Mouse (Mus musculus): ENCODE measurements around the gene Tcf19. TPM values are rescaled to one million over a fixed set of nuclear protein-coding genes. Genes with fewer than 3 reads are reported as not detected.
"Not testable (repeated sequence)": the region's sequence is repeated elsewhere in the genome, so short reads cannot be mapped to it uniquely, and the experiment has no call there.

Gene Tcf19
- total RNA-seq, 4 experiments from 2014 or later = 3.5 to 6.7 (median 4.8) TPM

DNA sequence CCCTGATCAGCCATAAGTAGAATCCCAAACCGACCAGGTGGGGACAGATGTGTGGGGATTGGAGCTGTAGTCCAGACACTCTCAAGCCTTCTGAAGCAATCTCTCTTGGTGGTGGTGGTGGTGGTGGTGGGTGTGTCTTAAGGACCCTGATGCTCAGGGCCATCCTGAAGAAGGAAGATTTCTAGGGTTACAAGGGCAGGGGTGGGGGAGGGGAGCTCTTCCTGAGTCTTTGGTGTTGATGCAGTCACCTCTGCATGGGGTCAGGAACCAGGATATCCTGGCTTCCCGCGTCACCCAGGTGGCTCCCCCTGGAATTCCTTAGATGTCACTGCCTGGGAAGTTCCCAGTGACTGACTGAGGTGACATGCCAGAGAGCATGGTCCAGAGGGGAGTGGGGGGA, 15.7 kb upstream of the Tcf19 start:
- DNase-seq = no peak

GRCm38 (mm10) chr17:35526644-35527043, 10.0 kb upstream of the Tcf19 start:
- no peak for DNase-seq

GRCm38 (mm10) chr17:35524354-35524753, 7.7 kb upstream of the Tcf19 start:
- DNase-seq = no peak

- DNase-seq = no peak
Observed at GRCm38 (mm10) chr17:35517526-35517925, 902 bp upstream of the Tcf19 start.

DNA sequence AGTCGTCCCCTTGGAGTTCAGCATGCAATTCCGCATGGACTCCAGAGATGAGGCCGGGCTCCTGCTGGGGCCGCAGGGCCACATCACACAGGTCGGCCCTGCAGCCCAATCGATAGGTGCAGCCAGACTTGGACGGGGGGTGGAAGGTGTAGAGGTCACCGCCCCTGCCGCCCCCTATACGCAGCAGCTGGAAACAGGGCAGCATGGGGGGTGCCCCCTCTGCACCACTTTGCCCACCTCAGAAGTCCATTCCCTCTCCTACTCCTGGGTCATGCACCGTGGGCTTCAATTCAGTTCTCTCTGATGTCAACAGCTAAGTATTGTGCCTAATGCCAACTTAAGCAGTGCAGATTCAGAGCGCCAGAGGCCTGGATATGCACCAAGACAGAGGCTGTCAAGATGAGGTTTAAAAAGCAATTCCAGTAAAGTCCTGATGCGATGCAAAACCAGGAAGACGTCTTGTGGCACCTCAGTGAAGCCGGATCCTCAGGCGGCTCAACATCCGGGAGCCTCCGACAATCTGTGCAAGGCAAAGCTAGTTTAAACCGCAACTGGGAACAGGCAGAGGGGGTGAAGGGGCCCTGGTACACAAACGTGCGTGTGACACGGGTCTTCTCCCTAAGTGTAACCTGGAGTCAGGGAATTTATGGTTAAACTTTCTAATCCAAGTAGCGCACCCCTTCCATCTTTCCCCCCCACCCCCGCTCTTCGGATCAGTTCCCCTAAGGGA, 548 bp downstream of the Tcf19 start:
- no peak for DNase-seq

DNA sequence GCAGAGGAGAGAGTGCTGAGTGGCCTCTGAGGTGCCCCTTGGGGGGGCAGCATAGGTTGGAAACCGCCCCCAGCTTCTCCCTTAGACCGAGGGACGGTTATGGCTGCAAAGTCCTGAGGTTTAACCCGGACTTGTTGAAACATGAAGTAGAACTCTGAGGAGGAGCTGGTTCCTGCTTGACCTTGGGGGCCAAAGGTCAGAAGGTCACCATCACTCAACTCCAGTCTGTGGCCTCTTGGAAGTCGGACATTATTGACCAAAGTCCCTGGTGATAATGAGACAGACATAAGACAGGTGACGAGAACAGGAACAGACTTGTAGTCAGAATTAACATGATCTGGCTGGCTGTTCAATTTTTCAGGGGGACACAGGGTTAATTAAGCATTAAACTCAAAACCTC, 1.9 kb downstream of the Tcf19 start:
- DNase-seq = no peak

GRCm38 (mm10) chr17:35513886-35514285, 2.7 kb downstream of the Tcf19 start:
- DNase-seq = peak; percentile 39

GRCm38 (mm10) chr17:35512916-35513626, 3.6 kb downstream of the Tcf19 start:
- no peak for DNase-seq

DNA sequence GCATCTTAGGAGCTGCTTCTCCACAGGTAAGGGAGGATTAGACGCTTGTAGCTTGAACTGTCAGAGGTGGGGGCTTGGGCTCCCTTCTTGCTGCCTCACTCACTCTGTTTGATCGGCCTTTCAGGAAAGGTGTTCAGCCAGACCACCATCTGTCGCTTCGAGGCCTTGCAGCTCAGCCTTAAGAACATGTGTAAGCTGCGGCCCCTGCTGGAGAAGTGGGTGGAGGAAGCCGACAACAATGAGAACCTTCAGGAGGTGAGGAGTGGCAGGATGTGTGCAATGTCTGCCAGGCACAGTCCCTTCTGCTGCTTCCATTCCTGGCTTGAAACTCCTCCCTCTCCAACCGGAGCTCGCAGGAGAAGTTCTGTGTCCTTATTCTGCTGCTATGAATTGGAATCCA, 7.3 kb downstream of the Tcf19 start:
- DNase-seq = no peak

- not testable (repeated sequence) for DNase-seq
Observed at GRCm38 (mm10) chr17:35508279-35508678, 8.3 kb downstream of the Tcf19 start.

GRCm38 (mm10) chr17:35507556-35508260, 8.9 kb downstream of the Tcf19 start:
- DNase-seq = no peak

DNA sequence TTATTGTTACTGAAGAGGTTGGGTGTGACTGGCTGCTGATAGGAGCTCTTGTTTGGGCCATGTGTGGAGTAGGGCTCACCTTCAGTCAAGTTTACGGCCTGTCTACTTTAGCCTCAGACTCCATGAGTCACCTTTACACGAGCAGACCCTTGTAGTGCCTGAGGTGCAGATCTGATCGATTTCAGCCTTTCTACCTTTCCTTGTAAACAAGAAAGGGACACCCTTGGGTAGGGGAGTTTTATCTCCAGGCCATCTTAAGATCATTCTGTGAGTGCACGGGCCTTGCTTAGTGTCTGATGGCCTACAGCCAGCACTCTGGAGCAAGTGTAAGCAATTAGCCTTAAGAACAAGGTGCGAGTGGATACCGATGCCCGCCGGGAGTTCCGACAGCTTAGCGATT, 9.7 kb downstream of the Tcf19 start:
- no peak for DNase-seq

- DNase-seq = no peak
Observed at GRCm38 (mm10) chr17:35505776-35506175, 10.8 kb downstream of the Tcf19 start, which contains the start of gene Pou5f1. Gene Pou5f1 (plus strand): TSS chr17:35506018.

DNA sequence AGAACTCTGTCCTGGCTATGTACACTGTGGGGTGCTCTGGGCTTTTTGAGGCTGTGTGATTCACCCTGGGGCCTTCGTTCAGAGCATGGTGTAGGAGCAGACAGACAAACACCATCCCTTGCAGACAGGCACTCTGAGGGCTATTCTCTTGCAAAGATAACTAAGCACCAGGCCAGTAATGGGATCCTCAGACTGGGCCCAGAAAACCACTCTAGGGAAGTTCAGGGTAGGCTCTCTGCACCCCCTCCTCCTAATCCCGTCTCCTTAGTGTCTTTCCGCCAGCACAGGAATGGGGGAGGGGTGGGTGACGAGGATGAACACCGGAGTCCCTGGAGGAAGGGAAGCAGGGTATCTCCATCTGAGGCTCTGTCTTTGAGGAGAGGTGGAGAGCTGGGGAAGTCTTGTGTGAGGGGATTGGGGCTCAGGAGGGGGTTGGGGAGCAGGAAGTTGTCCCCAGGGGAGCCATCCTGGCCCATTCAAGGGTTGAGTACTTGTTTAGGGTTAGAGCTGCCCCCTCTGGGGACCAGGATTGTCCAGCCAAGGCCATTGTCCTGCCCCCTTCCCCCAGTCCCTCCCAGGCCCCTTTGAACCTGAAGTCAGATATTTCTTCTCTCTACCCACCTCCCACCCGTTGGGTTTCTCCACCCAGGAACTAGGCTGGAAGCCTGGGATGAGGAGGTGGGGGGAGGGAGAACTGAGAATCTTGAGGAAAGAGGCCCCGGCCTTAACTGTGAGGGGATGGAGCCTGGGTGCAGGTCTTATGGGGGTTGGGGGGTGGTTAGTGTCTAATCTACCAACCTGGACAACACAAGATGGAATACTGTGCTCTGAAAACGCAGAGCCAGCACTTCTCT, 11.8 kb downstream of the Tcf19 start:
- no peak for DNase-seq

DNA sequence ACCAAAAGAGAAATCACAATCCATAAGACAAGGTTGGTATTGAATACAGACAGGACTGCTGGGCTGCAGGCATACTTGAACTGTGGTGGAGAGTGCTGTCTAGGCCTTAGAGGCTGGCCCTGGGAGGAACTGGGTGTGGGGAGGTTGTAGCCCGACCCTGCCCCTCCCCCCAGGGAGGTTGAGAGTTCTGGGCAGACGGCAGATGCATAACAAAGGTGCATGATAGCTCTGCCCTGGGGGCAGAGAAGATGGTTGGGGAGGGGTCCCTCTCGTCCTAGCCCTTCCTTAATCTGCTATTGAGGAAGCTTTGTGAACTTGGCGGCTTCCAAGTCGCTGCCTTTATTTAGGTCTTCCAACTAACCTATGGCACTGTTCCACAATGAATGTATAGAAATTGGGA, 12.8 kb downstream of the Tcf19 start:
- DNase-seq = no peak

DNA sequence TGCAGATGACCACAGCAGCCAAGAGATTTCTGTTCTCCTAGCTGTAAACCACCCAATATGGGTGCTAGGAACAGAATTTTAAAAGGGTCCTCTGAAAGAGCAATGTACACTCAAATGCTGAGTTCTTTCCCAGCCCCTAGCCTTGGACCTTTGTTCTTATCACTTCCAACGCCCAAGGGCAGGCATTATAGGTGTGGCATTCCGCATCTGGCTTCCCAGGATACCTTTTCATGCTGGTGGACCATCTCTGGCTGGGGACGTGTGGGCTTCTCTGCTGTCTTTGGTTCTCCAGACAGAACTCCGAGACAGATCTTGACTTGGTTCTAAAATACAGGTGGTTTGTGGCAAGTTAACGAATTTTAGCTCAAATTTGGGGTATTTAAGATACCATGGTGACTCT, 13.9 kb downstream of the Tcf19 start:
- DNase-seq = no peak

GRCm38 (mm10) chr17:35502226-35502625, 14.4 kb downstream of the Tcf19 start:
- no peak for DNase-seq

GRCm38 (mm10) chr17:35497124-35497523, 19.5 kb downstream of the Tcf19 start:
- no peak for DNase-seq

- DNase-seq = no peak
Observed at GRCm38 (mm10) chr17:35490320-35490719, 26.3 kb downstream of the Tcf19 start.

GRCm38 (mm10) chr17:35488041-35488440, 28.6 kb downstream of the Tcf19 start:
- no peak for DNase-seq

- no peak for DNase-seq
Observed at GRCm38 (mm10) chr17:35486726-35487125, 29.9 kb downstream of the Tcf19 start.

GRCm38 (mm10) chr17:35485702-35486101, 30.9 kb downstream of the Tcf19 start:
- no peak for DNase-seq

Data from adrenal gland, adult 8-10 months (tissue).